Mouse (Mus musculus): ENCODE measurements around the gene Usp53.
"Not testable (repeated sequence)": the region's sequence is repeated elsewhere in the genome, so short reads cannot be mapped to it uniquely, and the experiment has no call there.

DNA sequence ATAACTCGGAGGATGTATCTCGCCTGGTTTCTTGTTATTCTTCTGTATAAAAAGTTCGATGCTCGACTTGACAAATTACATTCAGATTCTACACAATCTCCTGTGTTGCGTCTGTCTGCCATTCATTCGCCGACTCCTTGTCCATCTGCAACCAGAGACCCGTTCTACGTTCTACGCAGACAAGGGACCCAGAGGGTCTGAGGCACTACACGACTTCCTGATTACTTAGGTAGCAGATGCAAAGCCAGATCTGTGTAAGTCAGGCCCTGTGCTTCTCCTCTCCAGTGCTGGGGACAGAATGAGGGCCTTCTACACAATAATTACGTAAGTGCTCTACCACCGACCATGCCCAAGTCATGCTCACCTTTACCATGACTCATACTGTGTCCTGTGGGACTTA, 47.1 kb downstream of the Usp53 start:
- TF ChIP-seq POLR2A (IDR thresholded peaks at IDR 0.05; ENCODE audit: borderline replicate concordance, control insufficient read depth, low read depth, low read length); CTCF (IDR thresholded peaks at IDR 0.05; ENCODE audit: control insufficient read depth, insufficient read depth, low read length): not testable (repeated sequence)

All from bone marrow, adult 2 months (tissue).